Mouse (Mus musculus) CH12F3 (cell line): ENCODE results near the gene 2610301B20Rik.

Source experiments
- in situ Hi-C: fragments of 300-500 bp; cut with MboI; formaldehyde crosslinking; loops from 2 replicates; pipeline ENCODE4 v1.14.3; 2020; ENCODE audit warnings: low sequenced_read_pairs

Gene 2610301B20Rik

GRCm38 (mm10) chr4:10936766-10937165 is 62.5 kb downstream of the 2610301B20Rik start:
- in situ Hi-C loops = no loop called here
